Mouse (Mus musculus) right cerebral cortex, postnatal 14 days (tissue): ENCODE measurements around the gene Rhbdl2.

Source experiments
- DNase-seq: peaks from one replicate; pipeline ENCODE4 v3.0.0; 2022

The Rhbdl2 gene

DNA sequence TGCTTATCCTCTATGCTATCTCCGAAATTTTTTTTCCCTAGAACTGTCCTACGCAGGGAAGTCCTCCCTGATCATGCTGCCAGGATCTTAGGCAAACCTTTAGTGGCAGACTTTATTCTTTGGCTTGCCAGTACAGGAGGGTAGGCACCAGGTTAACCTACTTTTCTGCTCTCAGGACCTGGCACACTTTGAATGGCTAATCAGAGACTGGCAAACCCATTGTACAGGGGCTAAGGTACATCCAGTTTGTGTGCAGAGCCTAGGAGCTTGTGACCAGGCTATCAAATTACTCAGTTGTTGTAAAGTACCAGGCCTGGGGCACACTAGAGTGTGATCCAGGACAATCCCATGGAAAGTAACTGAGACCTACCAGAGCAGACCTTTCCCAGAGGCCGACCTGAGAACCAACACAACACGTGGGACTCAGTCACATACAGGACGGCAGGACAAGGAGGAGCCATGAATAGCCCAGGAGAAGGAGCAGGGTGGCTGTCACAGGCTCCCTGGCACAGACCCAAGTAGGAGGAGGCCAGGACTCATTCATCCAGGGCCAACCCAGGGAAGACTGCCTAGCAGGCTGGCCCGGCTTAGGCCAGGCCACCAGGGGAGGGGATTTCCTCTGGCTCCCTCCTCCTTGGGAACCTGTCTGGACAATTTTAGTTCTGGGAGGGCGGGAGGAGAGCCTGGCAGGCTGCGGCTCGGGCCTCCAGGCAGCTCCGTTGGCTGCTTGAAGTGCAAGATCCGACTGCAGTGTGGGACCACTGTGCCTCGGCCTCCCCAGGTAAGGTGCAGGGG lies at the start of gene Rhbdl2:
Gene Rhbdl2, plus strand, starts transcription at position 684 of the 795 bp plus-strand sequence.
- DNase-seq: peak; percentile 53

DNA sequence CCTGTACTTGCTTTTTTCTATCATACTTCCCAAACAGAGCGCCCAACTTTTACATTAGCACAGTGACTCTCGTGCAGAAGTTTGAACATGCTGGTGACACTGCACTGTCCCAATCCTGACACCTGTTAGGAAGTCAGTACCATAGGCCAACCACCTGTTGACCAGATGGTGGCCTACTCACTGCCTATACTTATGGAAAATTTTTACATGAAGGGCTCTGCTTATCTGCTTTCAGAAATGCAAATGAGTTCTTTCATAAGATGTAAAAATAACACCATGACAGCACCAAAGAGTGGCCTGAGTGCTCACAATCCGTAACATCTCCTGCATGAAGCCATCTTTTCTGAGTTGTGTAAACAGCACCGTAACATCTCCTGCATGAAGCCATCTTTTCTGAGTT lies 49.0 kb upstream of the Rhbdl2 start:
- no peak for DNase-seq

DNA sequence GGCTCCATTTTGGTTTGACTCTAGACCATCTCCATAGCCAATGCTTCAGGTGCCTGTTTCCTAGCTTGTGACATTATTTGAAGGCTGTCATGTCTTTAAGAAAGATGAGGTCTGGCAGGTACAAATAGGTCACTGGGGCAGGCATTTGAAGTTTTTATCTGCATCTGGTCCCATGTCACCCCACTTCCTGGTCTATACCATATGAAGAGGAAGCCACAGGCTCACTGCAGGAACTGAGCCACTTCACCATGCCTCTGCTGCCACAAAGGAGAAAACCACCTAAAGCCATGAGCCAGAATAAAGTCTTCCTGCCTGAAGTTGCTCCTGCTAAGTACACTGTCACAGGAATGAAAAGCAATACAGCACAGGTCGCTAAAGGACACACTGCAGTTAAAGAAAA lies 44.8 kb upstream of the Rhbdl2 start:
- no peak for DNase-seq

DNA sequence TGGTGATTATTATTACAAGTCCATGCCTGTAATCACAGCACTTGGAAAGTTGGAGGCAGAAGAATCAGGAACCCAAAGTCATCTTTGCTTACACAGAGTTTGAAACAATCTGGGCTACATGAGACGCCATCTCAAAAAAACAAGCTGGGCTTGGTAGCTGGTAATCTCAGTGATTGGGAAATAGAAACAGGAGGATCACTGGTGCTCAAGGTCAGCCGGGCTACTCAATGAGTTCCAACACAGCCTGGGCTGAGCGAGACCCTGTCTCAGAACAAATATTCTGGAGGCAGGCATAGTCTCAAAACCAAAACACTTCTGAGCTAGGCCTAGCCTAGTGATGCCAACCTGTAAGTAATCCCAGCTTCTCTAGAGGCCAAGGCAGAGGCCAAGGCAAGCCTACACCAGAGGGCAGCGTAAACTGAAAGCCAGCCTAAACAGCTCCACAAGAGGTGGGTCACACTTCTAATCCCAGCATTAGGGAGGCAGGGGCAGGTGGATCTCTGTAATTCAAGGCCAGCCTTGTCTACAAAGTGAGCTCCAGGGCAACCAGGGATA lies 42.4 kb upstream of the Rhbdl2 start:
- no peak for DNase-seq

DNA sequence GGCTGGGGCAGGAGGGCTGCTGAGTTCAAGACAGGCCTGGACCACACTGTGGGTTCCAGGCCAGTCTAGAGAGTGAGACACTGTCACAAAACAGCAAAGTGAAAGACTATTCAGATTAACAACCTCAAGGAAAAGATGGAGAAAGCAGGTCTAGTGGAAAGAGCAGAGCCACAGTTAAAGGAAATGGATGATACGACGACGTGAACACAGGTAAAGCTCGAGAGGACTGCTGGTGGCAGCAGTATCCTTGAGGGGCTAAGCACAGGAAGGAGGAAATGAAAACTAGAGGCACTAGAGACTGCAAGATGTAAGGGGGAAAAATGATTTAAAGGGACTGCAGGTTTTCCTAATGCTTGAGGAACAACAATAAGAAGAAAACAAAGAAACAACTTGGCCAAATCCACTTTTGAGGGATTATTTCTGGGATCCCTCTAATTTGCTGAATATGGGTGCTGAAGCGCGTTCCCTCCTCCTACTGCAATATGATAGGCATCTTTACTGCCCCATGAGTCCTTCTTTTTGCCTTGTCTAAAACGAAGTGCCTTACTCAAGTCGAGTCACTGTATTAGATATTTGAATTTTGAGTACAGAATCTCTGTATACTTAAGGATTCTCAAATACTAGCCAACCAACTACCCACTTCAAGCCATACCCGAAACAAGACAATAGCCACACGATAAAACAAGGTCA lies 38.8 kb upstream of the Rhbdl2 start:
- DNase-seq: no peak

DNA sequence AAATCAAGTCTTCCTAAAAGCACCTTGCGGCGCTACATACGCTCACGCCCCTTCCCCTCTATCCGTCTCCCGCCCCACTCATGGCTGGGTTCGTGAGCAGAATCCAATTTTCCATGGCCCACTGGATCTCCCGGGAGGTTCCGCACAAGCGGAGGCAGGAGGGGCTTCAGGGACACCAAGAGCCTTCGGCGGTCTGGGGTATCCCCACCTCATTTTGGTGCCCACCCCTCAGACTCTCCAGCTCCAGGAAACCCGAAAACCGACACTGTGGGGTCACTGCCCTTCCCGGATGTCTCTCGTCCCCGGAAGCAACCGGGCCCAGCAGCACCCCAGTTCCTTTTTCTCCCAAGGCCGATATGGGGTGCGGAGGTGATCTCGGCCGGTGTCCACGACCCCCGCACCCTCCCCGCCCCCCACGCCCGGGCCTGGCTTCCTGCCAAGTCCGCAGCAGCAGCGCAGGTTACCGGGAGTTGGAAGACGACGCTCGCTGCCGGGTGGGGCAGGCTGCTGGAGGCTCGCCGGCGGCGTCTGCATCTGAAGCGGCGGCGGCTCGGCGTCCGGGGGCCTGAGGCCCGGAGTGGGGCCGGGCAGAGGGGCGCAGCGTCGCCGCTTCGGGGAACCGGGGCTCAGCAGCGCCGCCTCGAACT lies 38.1 kb upstream of the Rhbdl2 start:
- DNase-seq: peak; percentile 61

DNA sequence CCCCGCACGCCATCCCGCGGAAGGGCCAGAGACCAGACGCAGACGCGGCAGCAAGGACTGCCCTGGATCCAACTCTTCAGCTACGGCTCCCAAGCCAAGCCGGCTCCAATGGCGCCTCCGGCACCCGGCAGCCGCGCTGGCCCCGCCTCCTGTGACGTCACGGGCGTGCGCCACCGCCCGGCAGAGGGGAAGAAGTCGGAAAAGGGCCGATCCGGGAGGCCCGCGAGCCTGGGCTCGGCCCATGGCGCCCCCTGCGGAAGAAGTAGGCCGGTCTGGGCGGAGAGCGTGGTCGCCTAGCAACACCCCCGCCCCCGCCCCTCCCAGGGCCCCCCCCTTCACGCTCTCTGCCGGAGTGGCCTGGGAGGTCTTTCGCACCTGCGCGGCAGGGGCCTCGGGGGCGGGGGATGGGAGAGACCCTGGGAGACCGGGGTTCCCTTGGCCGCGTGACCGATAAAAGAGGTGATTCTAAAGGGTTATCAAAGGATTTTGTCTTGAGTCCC lies 37.5 kb upstream of the Rhbdl2 start, which contains the start of gene Akirin1:
Gene Akirin1, minus strand, starts transcription at position 194 of the 500 bp plus-strand sequence.
- peak; percentile 99 for DNase-seq

DNA sequence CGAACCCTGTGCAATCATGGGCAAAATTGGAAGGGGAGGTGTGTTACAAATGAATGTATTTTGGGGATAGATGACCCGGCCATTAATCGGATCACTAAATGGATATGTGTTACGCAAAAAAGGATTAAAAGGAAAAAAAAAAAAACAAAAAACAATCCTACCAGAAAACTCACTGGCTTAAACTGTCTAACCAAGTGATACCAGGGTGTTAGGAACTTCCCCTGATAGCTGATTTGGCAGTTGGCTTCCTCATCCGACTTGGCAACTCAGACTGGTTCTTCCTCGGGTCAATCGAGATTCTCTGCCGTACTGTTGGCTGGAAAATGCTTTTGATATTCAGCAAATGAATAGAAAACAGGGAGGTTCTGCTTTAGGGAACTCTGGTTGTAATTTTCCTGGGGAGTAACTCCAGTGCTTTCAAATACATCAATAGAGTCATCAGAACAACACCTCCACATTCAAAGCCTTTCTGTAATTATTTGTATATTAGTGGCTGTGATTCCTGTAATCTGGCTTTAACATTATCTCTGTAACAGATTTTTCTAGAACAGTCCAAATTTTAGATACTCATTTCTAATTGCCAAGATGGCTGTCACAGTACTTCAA lies 36.9 kb upstream of the Rhbdl2 start:
- no peak for DNase-seq

DNA sequence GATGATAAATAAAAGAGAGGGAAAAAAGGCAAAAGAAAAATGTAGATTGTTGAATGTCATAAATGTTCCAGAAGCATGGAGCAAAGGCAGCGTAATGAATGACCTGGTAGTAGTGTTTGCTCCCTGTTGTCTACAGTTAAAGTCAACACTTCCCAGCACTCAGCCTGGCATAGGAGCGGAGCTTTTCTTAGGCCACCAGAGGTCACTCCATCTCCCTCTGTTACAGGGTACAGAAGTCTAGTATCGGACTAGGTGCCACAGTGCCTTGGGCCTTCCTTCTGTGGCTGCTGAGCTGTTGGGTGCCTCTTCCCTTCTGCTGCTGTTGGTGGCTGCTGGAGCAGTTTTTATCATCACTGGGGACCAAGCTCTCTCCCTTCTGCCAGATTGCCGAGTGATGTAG lies 29.4 kb upstream of the Rhbdl2 start:
- no peak for DNase-seq

DNA sequence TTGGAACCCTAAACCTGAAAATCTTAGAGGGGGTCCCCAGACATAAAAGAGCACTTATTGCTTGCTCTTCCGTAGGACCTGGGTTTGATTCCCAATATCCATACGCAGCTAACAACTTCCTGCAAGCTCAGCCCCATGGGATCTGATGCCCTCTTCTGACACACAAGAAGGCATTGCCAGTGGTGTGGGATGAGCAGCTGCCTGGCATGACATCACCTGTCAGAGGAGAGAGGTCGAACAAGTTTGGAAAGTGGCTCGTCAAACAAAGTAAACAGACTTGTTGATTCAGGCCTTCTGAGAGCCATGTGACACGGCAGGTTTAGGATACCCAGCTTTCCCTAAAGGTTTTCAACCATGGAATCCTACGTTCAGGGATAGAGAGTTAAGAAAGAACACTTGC lies 22.6 kb upstream of the Rhbdl2 start:
- DNase-seq: no peak

DNA sequence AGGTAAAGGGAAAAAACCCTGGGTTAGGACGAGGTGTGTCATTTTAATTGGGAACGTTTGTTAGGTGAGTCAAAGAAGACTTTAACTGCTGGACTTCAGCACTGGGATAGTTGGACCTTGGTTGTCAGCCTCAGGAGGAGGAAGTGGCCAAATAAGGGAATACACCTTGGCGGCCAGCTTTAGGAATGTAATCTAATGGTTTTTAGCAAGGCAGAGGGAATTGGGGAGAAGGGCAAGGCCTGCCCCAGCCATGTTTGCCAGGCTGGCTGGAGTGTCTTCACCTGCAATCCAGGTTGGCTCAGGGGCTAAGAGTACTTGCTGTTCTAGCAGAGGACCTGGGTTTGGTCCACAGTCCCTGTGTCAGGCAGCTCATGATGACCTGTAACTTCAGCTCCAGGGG lies 19.9 kb upstream of the Rhbdl2 start:
- no peak for DNase-seq

DNA sequence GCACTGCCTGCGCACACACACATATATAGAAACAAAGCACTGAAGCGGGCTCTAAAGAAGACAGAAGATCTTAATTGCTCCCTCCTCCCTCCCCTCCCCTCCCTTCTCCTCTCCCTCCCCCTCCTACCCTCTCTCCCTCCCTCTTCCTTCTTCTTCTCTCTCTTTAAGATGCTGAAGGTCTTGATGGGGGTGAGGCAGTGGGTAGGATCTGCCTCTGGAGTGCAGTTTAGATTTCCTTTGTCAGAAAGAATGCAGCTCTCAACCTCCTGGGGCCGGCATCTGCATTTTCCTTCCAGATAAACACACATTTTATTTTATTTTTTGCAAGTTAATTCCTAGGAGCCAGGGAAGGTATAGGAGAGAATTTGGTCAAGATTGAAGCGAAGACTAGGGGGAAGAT lies 19.4 kb upstream of the Rhbdl2 start:
- no peak for DNase-seq

DNA sequence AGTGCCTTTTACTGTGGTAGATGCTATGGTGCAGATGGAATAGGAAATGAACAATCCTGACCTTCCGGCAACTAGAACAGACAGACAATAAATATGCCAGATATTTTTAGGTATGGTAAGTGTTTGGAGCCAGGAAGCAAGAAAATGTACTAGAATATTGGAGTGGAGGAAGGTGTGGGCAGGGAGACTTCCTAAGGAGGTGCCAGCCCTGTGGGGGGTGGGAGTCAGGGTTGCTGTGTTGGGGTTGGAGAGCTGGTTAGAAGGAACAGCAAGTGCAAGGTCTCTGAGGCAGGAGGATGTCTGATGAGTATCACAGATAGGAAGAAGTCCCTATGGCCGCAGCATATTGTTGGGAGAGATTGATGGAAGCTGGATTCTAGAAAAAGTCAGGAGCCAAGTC lies 5.0 kb downstream of the Rhbdl2 start:
- no peak for DNase-seq

DNA sequence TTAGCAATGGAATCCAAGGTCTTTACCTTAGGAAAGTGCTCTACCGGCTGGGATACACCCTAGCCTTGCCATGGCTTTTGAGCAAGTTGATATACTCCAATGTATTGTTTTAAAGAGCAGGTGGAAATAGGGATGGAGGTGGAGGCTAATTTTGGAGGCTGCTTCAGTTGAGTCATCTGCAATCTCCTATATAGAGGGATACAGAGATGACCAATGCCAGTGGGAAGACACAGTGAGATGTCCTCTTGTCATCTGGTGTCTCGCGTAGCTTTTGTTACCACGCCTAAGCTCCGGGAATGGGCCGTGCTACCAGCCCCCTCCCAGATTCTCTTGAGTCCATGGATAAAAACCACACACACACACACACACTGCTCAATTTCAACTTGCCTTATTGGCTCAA lies 5.5 kb downstream of the Rhbdl2 start:
- DNase-seq: no peak

DNA sequence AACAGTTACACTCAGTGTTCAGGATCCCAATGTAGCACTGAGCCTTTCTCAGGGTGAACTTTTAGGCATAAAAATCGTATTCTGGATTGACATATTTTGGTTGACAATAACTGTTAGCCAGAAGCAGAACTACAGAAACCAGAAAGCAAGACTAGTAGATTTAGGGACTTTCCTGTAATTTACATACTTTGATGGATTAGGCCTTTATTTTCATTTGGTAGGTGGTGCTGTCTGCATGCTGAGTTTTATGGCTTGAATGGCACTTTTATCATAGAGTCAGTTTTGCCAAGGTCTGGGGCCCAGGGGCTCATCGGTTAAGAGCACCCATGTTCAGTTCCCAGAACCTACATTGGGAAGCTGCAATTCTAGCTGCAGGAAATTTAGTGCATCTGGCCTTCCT lies 7.4 kb downstream of the Rhbdl2 start:
- DNase-seq: no peak

DNA sequence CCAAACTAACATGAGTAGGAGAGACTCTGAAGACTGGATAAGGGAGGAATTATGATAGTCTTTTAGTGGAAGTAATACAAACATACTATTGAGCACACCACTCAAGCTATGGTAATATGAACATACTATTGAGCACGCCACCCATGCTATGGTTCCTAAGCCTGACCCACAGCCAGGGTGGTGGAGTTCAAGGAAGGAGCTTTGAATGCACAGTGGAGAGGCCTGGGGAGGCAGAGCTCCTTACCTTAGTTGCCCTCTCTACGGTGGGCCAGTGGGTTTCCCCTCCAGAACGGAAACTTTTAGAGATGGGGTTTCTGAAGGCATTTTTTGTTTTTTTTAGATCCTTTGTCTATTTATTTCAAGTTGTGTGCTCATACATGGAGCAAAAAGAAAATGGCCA lies 9.7 kb downstream of the Rhbdl2 start:
- DNase-seq: no peak

DNA sequence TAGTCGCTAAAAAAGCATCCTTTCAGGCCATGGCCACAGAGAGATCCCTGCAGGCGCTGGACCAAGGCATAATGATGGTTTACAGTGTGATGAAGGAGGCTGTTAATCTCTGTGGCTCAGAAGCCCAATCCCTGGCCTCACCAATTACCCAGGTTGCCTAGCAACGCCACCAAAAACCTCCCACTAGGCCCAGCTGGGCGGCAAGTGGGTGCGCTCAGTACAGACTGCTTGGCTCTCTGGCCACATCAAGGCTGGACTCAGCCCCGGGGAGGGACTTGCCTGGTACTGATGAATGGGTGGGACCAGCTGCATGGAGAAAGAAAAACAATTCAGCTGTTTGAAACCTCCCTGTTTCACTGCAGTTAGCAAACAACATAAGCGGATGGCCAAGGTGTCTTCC lies 10.2 kb downstream of the Rhbdl2 start:
- peak; percentile 52 for DNase-seq

DNA sequence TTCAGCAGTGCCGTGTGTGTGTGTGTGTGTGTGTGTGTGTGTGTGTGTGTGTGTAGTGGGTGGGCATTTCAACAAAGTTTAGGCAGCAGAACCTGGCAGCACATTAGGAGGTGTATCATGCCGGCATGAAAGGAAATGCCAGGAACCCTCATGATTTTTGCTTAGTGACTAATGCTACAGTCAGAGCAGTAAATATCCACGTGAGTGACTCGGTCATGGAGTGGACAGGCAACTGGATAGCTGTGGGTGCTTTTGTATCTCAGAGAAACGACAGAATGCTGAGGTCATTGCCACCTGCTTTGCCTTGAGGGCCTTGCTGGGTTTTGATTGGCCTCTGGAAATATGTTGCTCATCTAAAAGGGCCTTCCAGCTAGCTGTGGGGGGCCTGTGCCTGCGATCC lies 16.0 kb downstream of the Rhbdl2 start:
- DNase-seq: no peak

DNA sequence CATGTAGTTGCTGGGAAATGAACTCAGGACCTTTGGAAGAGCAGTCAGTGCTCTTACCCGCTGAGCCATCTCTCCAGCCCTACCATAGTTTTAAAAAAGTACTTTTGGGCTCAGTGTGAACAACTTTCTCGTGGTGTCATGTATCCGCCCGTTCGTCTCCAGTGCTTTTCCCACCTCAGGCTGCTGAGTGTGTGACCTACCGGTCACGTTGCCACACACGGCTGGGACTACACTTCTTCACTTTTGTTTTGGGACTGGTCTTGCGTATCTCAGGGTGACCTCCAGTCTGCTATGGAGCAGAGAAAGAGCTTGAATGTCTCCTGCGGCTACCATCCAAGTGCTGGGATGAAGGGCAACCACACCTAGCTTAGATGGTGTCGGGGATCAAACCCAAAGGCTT lies 20.6 kb downstream of the Rhbdl2 start:
- no peak for DNase-seq

DNA sequence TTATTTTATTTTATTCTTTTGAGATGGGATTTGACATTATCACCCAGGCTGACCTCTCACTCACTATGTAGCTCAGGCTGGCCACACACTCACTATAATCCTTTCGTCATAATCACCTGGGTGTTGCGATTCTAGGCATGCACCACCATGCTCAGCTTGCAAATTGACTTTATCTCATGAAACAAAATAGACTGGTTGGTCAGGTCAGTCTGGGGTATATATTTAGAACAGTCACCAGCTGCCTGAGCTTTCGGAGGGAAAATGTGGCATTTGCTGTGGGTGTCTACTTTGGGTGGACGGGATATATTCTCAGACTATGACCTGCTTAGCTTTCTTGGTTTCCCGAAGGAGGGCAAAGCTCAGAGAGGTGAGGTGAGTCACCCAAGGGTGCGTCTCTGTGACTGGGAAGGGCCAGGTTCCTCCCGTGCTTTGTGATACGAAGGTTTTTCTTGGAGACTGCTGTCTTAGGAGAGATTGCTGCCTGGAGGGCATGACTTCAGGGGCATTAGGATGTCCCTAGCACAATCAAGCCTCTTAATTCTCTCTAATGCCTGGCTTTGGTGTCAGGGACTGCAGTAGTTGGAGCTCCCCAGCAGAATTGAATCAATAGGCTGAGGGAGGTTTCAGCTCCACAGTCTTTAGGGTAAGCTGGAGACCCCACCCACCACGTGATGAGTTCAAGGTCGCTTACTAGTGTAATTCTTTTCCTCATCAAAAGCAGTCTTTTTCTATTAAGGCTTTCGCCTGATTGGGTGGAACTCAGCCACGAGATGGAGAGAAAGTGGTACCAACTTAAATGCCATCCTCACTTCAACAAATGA lies 23.0 kb downstream of the Rhbdl2 start:
- no peak for DNase-seq

DNA sequence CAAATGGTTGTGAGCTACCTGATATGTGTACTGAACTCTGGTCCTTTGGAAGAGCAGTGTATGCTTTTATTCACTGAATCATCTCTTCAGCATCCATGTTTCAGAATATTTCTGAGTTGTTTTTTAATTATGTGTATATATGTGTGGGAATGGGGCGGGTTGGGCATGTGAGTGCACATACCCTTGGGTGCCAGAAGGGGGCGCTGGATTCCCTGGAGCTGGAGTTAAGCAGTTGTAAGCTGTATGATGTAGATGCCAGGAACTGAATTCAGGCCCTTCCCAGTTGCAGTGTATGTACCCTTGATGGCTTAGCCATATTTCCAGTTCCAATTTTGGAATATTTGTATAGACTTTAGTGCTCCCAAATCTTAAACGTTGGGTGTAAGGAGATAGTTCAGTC lies 24.9 kb downstream of the Rhbdl2 start:
- DNase-seq: no peak

DNA sequence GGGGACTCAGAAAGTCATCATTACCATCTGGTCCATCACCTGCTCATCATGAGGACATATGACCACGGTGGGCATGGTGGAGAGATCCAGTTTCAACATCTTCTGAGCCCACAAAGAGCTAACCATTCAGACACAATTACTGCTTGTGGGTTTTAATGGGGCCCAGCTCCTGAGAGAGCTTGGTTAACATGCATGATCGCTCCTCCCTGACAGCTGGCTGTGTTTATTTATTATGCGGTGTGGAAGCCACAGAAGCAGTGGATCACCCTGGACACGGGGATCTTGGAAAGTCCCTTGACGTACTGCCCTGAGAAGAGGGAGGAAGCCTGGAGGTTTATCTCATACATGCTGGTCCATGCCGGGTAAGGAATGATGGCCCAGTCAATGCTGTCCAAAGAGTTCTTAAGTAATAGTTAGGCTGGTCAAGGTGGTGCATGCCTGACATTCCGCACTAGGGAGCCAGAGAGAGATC lies 26.4 kb downstream of the Rhbdl2 start:
- no peak for DNase-seq
